Mouse (Mus musculus): ENCODE results near the gene Lsg1.

GRCm38 (mm10) chr16:30614122-30614521 is 26.7 kb upstream of the Lsg1 start:
- TF ChIP-seq CTCF (IDR thresholded peaks at IDR 0.05; ENCODE audit: extremely low read depth, insufficient read length, insufficient replicate concordance, low read depth, low read length) (no peak), POLR2A (IDR thresholded peaks at IDR 0.05; ENCODE audit: low read depth, low read length) (no peak)
